Mouse (Mus musculus) testis, adult 2 months (tissue): ENCODE measurements around the gene Sh2b1.

ENCODE experiments used
- CTCF ChIP-seq: fragments of 200-500 bp; IDR thresholded peaks from 2 replicates; pipeline ENCODE4 v1.5.1; 2012; ENCODE audit warnings: low read depth, mild to moderate bottlenecking, inconsistent platforms, low read length, moderate library complexity; ENCODE audit not compliant: control insufficient read depth, insufficient read depth, insufficient replicate concordance
- POLR2A ChIP-seq: fragments of 200-500 bp; IDR thresholded peaks from 2 replicates; pipeline ENCODE4 v1.6.1; 2012; ENCODE audit warnings: low read depth, mild to moderate bottlenecking, inconsistent platforms, low read length, moderate library complexity; ENCODE audit not compliant: control insufficient read depth

DNA sequence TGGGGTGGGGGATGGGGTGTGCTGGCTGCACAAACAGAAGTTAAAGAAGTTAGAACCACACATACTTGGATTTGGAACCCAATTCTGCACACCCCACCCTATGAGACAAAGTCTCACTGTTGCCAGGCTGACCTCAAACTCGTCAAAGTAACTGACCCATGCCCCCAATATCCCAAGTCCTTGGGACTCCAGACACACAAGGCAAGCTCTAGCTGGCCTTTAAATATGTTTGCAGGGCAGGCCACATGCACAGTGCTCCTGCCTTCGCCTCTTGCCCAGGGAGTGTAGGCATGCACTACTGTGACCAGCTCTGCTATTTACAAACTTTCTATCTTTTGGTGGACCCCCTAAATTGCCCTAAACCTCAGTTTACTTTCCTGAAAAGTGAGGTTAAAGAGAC, 20.0 kb downstream of the Sh2b1 start:
- TF ChIP-seq POLR2A (no peak), CTCF (no peak)
